Mouse (Mus musculus) retina, postnatal 1 day (tissue): ENCODE data around the gene Gm10382.

Experiments used
- DNase-seq: peaks from one replicate; pipeline ENCODE4 v3.0.0-alpha.2; 2012

The Gm10382 gene

DNA sequence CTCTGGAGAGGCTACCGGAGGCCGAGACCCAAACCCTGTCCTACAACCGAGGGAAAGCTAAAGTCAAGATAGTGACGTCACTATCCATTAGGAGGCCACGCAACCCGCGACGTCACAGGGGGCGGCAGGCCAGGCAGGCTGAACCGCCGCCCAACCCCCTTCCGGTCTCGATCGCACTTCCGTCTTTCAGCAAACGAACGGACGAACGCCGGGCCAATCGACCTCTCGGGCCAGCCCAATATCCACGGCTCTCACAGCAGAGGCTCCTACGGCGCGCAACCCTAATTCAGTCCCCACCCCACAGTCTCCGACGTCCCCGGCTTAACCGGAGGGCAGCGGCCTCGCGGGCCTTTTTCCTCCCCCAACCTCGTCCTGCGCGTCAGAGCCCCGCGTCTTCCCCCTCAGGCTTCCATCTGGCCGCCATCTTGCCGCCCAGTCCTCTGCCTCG, at the start of gene Gm10382:
Gm10382 (plus strand) TSS at position 192 of the 448 bp plus-strand sequence.
- peak; percentile 85 for DNase-seq

GRCm38 (mm10) chr5:125339851-125340531, 49.1 kb upstream of the Gm10382 start:
- peak; percentile 63 for DNase-seq

- DNase-seq = peak; percentile 91
Observed at GRCm38 (mm10) chr5:125340547-125341262, 48.4 kb upstream of the Gm10382 start, which contains the start of gene Scarb1. Gene Scarb1 (minus strand): TSS chr5:125341094.

- DNase-seq = no peak
Observed at GRCm38 (mm10) chr5:125341459-125342090, 47.5 kb upstream of the Gm10382 start.

GRCm38 (mm10) chr5:125344296-125344695, 44.8 kb upstream of the Gm10382 start:
- DNase-seq = no peak

- no peak for DNase-seq
Observed at GRCm38 (mm10) chr5:125348067-125348466, 41.1 kb upstream of the Gm10382 start.

DNA sequence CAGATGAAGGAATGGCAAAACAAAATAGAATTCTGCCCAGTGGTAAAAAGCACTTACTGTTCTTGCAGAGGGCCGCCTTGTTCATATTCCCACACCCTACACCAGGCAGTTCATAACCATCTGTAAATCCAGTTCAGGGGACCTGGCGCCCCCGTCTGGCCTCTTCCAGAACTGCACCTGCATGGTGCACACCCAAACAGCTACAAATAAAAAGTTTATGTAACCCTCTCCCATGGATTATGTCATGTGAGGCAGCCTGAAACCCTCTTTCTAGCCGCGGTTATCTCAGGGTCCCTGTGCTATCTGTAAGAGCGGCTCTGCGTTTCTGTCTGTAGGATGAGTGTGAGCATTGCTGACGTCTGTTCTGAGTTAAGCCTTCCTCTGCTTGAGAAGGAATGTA, 40.6 kb upstream of the Gm10382 start:
- DNase-seq = peak; percentile 72

DNA sequence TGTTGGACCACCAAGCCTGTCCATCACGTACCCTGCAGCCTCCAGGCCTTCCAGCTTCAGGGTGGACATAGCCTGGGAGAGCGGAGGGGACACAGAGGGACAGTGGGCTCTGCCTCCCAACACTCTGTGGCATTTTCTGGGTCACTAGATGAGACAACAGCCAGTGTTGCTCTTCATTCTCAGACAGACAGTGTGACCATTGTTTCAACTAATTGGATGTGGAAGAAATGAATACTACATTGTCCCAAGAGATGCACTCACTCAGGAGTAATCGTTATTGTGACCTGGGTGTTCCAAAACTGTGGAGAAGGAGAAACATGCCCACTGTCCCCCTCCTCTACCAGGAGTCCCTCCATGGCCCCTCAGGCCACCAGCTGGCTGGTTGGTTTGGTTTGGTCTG, 39.7 kb upstream of the Gm10382 start:
- DNase-seq = peak; percentile 98

- peak; percentile 32 for DNase-seq
Observed at GRCm38 (mm10) chr5:125351057-125351456, 38.1 kb upstream of the Gm10382 start.

DNA sequence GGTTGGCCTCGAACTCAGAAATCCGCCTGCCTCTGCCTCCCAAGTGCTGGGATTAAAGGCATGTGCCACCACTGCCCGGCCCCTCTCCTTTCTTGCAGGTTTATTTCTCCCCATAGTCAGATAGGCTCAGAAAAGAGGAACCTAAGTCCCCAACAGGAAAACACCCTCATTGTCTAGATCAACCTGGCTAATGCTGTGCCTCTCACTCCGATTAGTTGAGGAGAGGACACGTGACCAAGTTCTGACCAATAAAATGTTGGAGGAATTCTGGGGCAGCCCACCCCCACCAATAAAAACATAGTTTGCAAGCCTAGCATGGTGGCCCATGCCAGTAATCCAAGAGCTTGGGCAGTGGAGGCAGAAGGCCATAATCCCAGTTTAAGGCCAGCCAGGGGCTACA, 37.2 kb upstream of the Gm10382 start:
- no peak for DNase-seq

GRCm38 (mm10) chr5:125352781-125353294, 36.3 kb upstream of the Gm10382 start:
- no peak for DNase-seq

- peak; percentile 40 for DNase-seq
Observed at GRCm38 (mm10) chr5:125354885-125355492, 34.1 kb upstream of the Gm10382 start.

DNA sequence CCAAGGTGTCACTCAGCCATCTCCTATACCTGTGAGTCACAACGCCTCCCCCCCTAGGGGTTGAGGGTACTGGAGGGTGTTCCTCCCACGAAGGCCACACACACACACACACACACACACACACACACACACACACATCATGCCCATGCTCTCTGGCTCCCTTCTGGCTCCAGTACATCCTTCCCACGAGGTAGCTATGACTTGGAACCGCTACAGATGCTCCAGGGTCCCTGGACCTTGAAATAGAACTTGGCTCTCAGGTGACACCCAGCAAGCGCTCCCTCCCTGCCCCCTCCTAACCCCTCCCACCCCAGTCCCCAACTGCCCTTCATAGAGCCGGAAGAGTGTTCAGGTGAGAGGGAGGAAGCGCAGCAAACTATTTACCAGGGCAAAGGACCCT, 33.5 kb upstream of the Gm10382 start:
- no peak for DNase-seq

- no peak for DNase-seq
Observed at GRCm38 (mm10) chr5:125357543-125358269, 31.4 kb upstream of the Gm10382 start.

GRCm38 (mm10) chr5:125358270-125358608, 30.9 kb upstream of the Gm10382 start:
- no peak for DNase-seq

DNA sequence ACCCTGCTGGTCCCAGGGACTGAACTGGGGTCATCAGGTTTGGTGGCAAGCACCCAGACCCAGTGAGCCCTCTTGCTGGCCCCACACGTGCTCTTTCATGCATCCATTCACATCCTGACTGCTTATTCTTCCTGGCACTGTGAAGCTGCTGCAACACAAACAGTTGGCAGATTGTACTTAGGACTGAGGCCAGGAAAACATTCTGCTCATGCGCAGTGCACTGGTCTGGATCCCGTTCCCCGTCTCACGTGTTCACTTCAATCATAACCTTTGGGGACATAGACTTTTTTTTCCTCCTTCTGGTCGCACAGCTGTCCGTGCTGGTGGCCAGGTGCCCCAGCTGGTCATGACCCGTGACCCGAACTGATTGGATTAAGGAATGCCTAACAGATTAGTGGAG, 28.6 kb upstream of the Gm10382 start:
- DNase-seq = peak; percentile 82

DNA sequence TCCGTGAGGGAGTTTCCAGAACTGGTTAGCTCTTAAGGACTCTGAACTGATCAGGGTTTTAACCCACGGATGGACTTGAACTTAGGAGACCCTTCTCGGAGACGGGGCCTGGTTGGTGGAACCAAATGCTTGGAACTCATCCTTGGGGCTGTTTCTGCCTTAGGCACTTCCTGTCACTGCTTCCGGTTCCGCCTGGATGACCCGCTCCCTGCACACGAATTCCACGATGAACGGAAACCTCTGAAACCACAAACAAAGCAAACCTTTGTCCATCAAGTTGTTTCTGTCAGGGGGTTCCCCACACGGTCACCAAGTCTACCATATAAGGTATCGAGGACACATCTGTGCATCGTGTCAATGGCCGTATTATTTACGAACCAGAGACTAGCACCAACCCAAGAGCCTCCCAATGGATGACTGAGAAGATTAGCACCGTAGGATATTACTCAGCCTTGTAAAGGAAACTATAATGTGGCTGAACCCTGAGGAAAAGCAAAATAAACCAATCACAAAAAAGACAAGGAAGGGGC, 28.1 kb upstream of the Gm10382 start:
- peak; percentile 76 for DNase-seq

DNA sequence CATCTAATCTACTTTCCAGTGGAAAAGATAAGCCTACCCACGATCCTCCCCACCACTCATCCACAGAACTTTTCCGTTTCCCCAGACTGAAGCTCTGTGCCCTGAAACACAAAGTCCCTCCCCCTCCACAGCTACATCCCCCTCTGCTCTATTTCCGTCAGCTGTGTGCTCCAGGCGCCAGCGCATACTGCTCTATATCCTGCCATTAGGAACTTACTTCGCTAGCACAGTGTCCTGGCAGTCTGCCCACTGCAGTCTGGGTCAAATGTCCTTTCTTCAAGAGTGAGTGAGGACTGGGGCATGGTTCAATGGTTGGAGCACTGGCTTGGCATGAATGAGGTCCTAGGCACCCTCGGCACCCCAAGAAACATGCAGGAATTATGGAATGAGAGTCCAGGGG, 25.2 kb upstream of the Gm10382 start:
- peak; percentile 65 for DNase-seq

DNA sequence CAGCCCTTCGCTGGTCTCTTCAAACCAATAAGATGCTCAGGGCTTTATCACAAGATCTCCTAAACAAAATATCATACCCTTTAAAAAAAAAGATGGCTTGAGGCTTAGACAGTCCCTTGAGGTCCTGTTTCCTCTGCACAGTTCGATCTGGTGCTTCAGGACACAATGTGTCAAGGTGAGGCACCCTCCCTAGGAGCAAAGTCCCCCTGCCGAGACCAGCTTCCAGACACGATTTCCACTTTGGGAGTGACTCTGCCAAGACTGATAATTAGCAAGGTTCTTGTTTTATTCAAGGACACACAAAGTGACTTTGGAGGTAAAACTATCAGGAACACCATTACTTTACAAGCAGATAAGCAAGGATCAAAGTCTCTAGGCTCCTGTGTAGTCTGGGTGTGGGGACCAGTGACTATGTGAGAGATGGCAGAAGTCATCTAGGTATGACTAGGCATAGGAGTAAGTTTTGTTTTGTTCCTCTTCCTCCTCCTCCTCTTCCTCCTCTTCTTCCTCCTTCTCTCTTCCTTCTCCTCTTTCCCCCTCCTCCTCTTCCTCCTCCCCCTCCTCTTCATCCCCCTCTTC, 24.2 kb upstream of the Gm10382 start:
- DNase-seq = no peak

DNA sequence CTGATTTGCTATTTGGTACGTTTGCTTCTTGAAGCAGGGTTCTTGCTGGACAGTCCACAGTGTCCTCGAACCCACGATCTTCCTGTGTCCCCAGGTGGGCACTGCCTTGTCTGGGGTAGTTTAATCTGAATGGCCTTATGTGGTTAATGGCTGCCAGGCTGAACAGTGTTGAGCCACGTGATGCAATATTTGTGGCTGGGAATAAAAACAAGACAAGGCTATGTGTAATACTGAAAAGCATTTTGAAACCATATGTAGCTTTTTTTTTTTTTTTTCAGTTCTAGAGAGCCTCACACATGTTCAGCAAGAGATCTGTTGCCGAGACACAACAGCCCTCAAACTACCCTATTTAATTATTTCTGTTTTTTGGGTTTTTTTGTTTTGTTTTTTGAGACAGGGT, 21.0 kb upstream of the Gm10382 start:
- no peak for DNase-seq

DNA sequence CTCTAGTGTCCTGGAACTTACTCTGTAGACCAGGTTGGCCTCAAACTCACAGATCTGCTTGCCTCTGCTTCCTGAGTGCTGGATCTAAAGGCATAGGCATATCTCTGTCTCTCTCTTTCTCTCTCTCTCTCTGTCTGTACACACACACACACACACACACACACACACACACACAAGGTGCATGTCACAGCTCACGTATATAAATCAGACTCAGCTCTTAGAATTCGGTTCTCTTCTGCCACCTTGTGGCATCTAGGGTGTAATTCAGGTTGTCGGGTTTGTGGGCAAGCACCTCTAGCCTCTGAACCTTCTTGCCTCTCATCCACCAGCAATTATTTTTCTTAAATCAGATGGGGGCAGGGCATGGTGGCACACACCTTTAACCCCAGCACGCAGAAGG, 20.6 kb upstream of the Gm10382 start:
- peak; percentile 89 for DNase-seq
